Mouse (Mus musculus): ENCODE measurements around the gene Flywch1.

- TF ChIP-seq POLR2A (IDR thresholded peaks at IDR 0.05; ENCODE audit: control insufficient read depth, extremely low read depth, insufficient read depth, low read length, poor library complexity) (no peak), CTCF (IDR thresholded peaks at IDR 0.05; ENCODE audit: borderline replicate concordance, control insufficient read depth, extremely low read depth, insufficient read depth, low read length, poor library complexity) (no peak)
Measured at GRCm38 (mm10) chr17:23788973-23789372, 17.6 kb upstream of the Flywch1 start.

Data from thymus, adult 2 months (tissue).